Mouse (Mus musculus): ENCODE results near the gene Ilk. TPM values are rescaled to one million over a fixed set of nuclear protein-coding genes. Genes with fewer than 3 reads are reported as not detected.

Ilk gene
- polyA plus RNA-seq, 1 experiment: 44.0 TPM

DNA sequence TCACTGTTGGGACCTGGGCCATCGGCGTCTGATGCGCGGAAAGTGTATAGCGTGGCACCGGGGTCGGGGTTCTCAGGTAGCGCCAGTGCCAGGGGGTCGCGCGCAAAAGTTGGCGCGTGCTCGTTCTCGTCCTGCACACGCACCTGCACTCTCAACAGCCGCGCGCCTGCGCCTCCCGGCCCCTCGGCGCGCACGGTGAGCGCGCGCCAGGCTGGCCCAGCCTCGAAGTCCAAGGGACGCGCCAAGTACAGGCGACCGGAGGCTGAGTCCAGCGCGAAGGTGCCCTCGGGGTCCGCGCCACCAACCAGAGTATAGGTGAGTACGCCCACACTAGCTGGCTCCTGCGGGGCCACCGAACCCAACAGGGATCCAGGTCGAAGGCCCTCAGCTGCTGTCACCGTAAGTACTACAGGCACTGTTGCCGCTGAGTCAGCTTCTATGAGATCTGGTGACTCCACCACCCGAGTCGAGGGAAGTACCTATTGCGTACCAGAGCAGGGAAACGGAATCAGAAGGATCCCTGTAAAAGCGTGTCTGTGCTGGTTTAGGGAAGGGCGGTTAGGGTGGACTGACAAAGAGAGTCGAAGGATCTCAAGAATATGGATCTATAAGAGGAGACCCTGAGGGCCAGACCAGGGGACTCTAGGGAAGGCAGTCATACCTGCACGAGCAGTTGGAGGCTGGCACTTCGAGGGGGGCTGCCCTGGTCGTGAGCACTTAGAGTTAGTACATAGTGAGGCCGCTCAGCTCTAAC lies 26.3 kb downstream of the Ilk start:
- H3K27ac ChIP-seq (ENCODE audit: control insufficient read depth, insufficient read depth, low read depth, low read length): no peak overlapping the region
- TF ChIP-seq CTCF (IDR thresholded peaks at IDR 0.05; ENCODE audit: control insufficient read depth, insufficient read depth, insufficient replicate concordance, low read depth, low read length) (no peak), POLR2A (IDR thresholded peaks at IDR 0.05; ENCODE audit: control insufficient read depth, low read depth, low read length) (no peak)
- H3K36me3 ChIP-seq (ENCODE audit: control insufficient read depth, insufficient read depth, low read length): no peaks in the 10 kb centered on the region; the same call in 1 of the 2 replicates
- peaks cover 14% of the 10 kb centered on the region for H3K4me1 ChIP-seq (ENCODE audit: control insufficient read depth, insufficient read depth, low read length)
- H3K4me3 ChIP-seq (ENCODE audit: control insufficient read depth, low read depth, low read length): peak overlapping the region; percentile 74
- H3K27me3 ChIP-seq (ENCODE audit: control insufficient read depth, insufficient read depth, low read length): no peaks in the 10 kb centered on the region

DNA sequence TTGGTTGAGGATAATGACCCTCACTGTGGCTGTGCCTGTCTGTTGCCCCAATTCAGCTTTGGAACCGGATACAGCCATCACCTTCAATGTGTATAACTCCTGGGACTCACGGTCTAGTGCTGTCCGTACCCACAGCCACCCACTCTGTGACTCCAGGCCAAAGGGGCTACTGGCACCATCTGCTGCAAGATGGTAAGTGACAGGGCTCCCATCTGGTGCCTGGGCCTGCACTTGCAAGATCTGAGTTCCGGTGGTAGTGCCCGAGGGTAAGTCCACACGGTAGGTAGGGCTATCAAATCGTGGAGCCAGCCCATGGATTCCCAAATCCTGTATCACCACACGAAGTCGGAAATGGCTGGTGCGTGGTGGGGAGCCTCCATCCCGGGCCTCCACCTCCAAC lies 27.9 kb downstream of the Ilk start:
- TF ChIP-seq POLR2A (IDR thresholded peaks at IDR 0.05; ENCODE audit: control insufficient read depth, low read depth, low read length): no peak
- no peak for TF ChIP-seq CTCF (IDR thresholded peaks at IDR 0.05; ENCODE audit: control insufficient read depth, insufficient read depth, insufficient replicate concordance, low read depth, low read length)
- no peaks in the 10 kb centered on the region for H3K27me3 ChIP-seq (ENCODE audit: control insufficient read depth, insufficient read depth, low read length)
- H3K36me3 ChIP-seq (ENCODE audit: control insufficient read depth, insufficient read depth, low read length): no peaks in the 10 kb centered on the region; the same call in 1 of the 2 replicates
- H3K4me3 ChIP-seq (ENCODE audit: control insufficient read depth, low read depth, low read length): no peak overlapping the region
- H3K4me1 ChIP-seq (ENCODE audit: control insufficient read depth, insufficient read depth, low read length): peaks cover 14% of the 10 kb centered on the region
- no peak overlapping the region for H3K27ac ChIP-seq (ENCODE audit: control insufficient read depth, insufficient read depth, low read depth, low read length)

DNA sequence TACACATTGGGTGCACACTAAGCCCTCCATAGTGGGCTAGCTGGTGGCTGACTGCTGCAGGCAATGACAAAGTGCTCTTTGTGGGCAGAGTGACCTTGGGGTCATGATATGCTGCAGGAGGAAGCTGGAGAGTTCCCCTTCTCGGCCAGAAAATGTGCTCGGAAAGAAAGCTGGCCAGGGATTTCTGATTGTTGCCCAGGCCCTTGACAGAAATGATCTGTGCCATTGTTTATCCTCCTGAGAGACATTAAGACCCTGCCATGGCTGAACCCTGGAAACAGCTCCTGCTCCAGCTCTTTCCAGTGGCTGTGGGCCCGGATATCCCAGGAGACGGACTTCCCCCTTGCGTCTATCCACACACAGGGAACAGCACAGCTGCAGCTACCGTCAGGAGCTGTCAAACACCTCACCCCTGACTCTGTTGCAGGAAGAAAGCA lies 31.4 kb downstream of the Ilk start:
- H3K27me3 ChIP-seq (ENCODE audit: control insufficient read depth, insufficient read depth, low read length): no peaks in the 10 kb centered on the region
- H3K27ac ChIP-seq (ENCODE audit: control insufficient read depth, insufficient read depth, low read depth, low read length): no peak overlapping the region
- H3K4me3 ChIP-seq (ENCODE audit: control insufficient read depth, low read depth, low read length): no peak overlapping the region
- TF ChIP-seq POLR2A (IDR thresholded peaks at IDR 0.05; ENCODE audit: control insufficient read depth, low read depth, low read length) (no peak), CTCF (IDR thresholded peaks at IDR 0.05; ENCODE audit: control insufficient read depth, insufficient read depth, insufficient replicate concordance, low read depth, low read length) (no peak)
- no peaks in the 10 kb centered on the region; the same call in 1 of the 2 replicates for H3K36me3 ChIP-seq (ENCODE audit: control insufficient read depth, insufficient read depth, low read length)
- peaks cover 5% of the 10 kb centered on the region for H3K4me1 ChIP-seq (ENCODE audit: control insufficient read depth, insufficient read depth, low read length)

DNA sequence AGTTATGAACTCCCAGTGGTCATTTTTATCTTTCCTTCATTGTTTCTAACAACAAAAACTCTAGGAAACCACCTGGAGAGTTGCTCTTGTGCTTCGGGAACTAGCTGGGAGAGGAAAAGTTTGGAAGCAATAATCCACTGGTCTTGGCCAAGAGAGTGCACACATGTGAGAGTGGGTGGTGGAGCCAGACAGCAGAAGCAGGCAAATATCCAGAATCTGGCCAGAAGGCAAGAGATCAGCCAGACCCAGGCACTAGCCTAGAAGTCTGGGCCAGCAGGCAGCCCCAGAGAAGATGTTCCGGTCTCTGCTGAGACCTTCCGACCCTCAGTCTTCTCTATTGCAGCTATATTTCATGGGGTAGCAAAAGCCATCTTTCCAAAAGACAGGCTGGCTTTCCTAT lies 33.6 kb downstream of the Ilk start:
- H3K36me3 ChIP-seq (ENCODE audit: control insufficient read depth, insufficient read depth, low read length): no peaks in the 10 kb centered on the region
- H3K27ac ChIP-seq (ENCODE audit: control insufficient read depth, insufficient read depth, low read depth, low read length): no peak overlapping the region
- H3K4me1 ChIP-seq (ENCODE audit: control insufficient read depth, insufficient read depth, low read length): no peaks in the 10 kb centered on the region; the same call in 1 of the 2 replicates
- TF ChIP-seq CTCF (IDR thresholded peaks at IDR 0.05; ENCODE audit: control insufficient read depth, insufficient read depth, insufficient replicate concordance, low read depth, low read length): no peak
- no peak for TF ChIP-seq POLR2A (IDR thresholded peaks at IDR 0.05; ENCODE audit: control insufficient read depth, low read depth, low read length)
- no peak overlapping the region for H3K4me3 ChIP-seq (ENCODE audit: control insufficient read depth, low read depth, low read length)
- H3K27me3 ChIP-seq (ENCODE audit: control insufficient read depth, insufficient read depth, low read length): no peaks in the 10 kb centered on the region

DNA sequence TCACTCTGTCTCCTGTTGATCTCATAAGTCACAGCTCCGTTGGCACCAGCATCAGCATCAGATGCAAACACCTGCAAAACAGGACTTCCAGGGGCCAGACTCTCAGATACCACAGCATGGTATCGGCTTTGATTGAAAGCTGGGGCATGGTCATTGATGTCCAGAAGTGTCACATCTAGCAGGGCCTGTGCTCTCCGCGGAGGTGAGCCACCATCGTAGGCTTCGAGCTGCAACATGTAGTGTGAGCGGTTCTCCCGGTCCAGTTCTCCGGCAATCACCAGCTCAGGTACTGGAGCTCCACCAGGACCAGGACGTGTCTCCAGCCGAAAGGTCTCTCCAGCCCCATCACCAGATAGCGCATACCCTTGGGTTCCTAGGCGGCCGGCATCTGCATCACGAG lies 35.9 kb downstream of the Ilk start:
- H3K27me3 ChIP-seq (ENCODE audit: control insufficient read depth, insufficient read depth, low read length): no peaks in the 10 kb centered on the region
- H3K36me3 ChIP-seq (ENCODE audit: control insufficient read depth, insufficient read depth, low read length): no peaks in the 10 kb centered on the region
- H3K4me1 ChIP-seq (ENCODE audit: control insufficient read depth, insufficient read depth, low read length): no peaks in the 10 kb centered on the region; the same call in 1 of the 2 replicates
- H3K4me3 ChIP-seq (ENCODE audit: control insufficient read depth, low read depth, low read length): no peak overlapping the region
- TF ChIP-seq CTCF (IDR thresholded peaks at IDR 0.05; ENCODE audit: control insufficient read depth, insufficient read depth, insufficient replicate concordance, low read depth, low read length): no peak
- no peak for TF ChIP-seq POLR2A (IDR thresholded peaks at IDR 0.05; ENCODE audit: control insufficient read depth, low read depth, low read length)
- no peak overlapping the region for H3K27ac ChIP-seq (ENCODE audit: control insufficient read depth, insufficient read depth, low read depth, low read length)

DNA sequence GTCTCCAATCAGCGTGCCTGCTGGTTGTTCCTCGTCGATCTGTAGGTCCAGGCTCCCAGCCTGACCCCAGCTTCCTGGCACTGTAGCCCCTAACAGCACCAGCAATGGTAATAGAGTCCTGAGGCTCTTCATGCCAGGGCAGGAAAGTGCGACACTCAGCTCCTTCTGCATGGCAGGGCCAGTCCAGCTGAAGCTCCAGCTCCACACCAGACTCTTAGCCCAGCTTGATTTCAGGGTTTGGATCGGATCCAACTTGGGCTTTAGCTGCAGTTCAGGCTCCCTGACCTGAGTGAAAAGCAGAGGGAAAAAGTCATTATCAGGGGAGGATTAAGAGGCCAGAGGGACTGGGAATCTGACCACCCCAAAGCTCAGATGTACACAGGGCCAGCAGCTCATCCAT lies 36.6 kb downstream of the Ilk start:
- H3K4me3 ChIP-seq (ENCODE audit: control insufficient read depth, low read depth, low read length): no peak overlapping the region
- H3K4me1 ChIP-seq (ENCODE audit: control insufficient read depth, insufficient read depth, low read length): no peaks in the 10 kb centered on the region; the same call in 1 of the 2 replicates
- H3K27ac ChIP-seq (ENCODE audit: control insufficient read depth, insufficient read depth, low read depth, low read length): no peak overlapping the region
- no peaks in the 10 kb centered on the region for H3K36me3 ChIP-seq (ENCODE audit: control insufficient read depth, insufficient read depth, low read length)
- no peaks in the 10 kb centered on the region for H3K27me3 ChIP-seq (ENCODE audit: control insufficient read depth, insufficient read depth, low read length)
- TF ChIP-seq POLR2A (IDR thresholded peaks at IDR 0.05; ENCODE audit: control insufficient read depth, low read depth, low read length) (no peak), CTCF (IDR thresholded peaks at IDR 0.05; ENCODE audit: control insufficient read depth, insufficient read depth, insufficient replicate concordance, low read depth, low read length) (no peak)

DNA sequence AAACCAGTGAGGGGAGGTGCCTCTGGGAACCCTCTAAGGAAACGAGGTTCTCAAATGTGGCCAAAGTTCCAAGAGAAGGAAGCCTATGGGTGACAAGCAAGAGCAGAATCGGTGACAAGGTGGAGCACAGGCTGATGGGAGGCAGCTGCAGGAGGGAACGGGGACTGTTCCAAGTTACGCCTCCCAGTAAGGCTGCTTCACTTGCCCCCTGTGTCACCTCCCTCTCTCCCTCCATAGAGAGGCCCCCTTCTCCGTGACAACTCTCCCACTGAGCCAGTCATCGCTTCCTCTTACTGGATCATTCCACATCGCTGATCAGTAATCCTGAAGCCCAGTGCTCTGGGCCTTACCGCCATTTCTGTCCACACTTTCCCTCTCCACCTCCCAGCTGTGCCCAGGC lies 38.3 kb downstream of the Ilk start:
- TF ChIP-seq CTCF (IDR thresholded peaks at IDR 0.05; ENCODE audit: control insufficient read depth, insufficient read depth, insufficient replicate concordance, low read depth, low read length) (no peak), POLR2A (IDR thresholded peaks at IDR 0.05; ENCODE audit: control insufficient read depth, low read depth, low read length) (no peak)
- H3K4me3 ChIP-seq (ENCODE audit: control insufficient read depth, low read depth, low read length): no peak overlapping the region
- H3K4me1 ChIP-seq (ENCODE audit: control insufficient read depth, insufficient read depth, low read length): no peaks in the 10 kb centered on the region; the same call in 1 of the 2 replicates
- no peaks in the 10 kb centered on the region for H3K27me3 ChIP-seq (ENCODE audit: control insufficient read depth, insufficient read depth, low read length)
- H3K27ac ChIP-seq (ENCODE audit: control insufficient read depth, insufficient read depth, low read depth, low read length): no peak overlapping the region
- H3K36me3 ChIP-seq (ENCODE audit: control insufficient read depth, insufficient read depth, low read length): no peaks in the 10 kb centered on the region

All from testis, adult 2 months (tissue).